Mouse (Mus musculus): ENCODE measurements around the gene Rnf181. TPM values are rescaled to one million over a fixed set of nuclear protein-coding genes. Genes with fewer than 3 reads are reported as not detected.

The Rnf181 gene
- polyA plus RNA-seq, 1 experiment from 2014 or later: 111 TPM

- Histone ChIP-seq H3K27ac (no peak overlapping the region), H3K9me3 (no peaks in the 10 kb centered on the region), H3K27me3 (ENCODE audit: poor library complexity, severe bottlenecking) (peaks cover 9% of the 10 kb centered on the region; the same call in 1 of the 2 replicates), H3K4me1 (peaks cover 50% of the 10 kb centered on the region), H3K4me3 (no peak overlapping the region), H3K36me3 (replicated peaks) (peaks cover 46% of the 10 kb centered on the region)
- no peak for DNase-seq (ENCODE audit: extremely low spot score, low spot score)
- 77% methylated on average over 5 of the region's 5 CpGs for WGBS
These were observed 13.9 kb downstream of the Rnf181 start for GRCm38 (mm10) chr6:72352636-72353405.

GRCm38 (mm10) chr6:72350214-72350613 lies 16.5 kb downstream of the Rnf181 start:
- Histone ChIP-seq H3K4me3 (no peak overlapping the region), H3K27ac (no peak overlapping the region), H3K4me1 (peaks cover 53% of the 10 kb centered on the region), H3K9me3 (no peaks in the 10 kb centered on the region), H3K27me3 (ENCODE audit: poor library complexity, severe bottlenecking) (no peaks in the 10 kb centered on the region), H3K36me3 (replicated peaks) (peaks cover 34% of the 10 kb centered on the region)
- WGBS: 93% methylated on average over 2 of the region's 2 CpGs
- no peak for DNase-seq (ENCODE audit: extremely low spot score, low spot score)

- Histone ChIP-seq H3K4me3 (peak overlapping the region; percentile 99; the same call in 1 of the 2 replicates), H3K4me1 (peaks cover 52% of the 10 kb centered on the region), H3K9me3 (no peaks in the 10 kb centered on the region), H3K27ac (no peak overlapping the region), H3K36me3 (replicated peaks) (peaks cover 34% of the 10 kb centered on the region), H3K27me3 (ENCODE audit: poor library complexity, severe bottlenecking) (no peaks in the 10 kb centered on the region)
- 85% methylated on average over 10 of the region's 10 CpGs for WGBS
- DNase-seq (ENCODE audit: extremely low spot score, low spot score): no peak
These were observed 18.3 kb downstream of the Rnf181 start for GRCm38 (mm10) chr6:72348411-72348810.

GRCm38 (mm10) chr6:72347166-72347941 lies 19.4 kb downstream of the Rnf181 start, which contains the start of gene 0610030E20Rik:
0610030E20Rik (plus strand) TSS chr6:72347317.
- peak within 1 kb of the TSS; percentile 99 for H3K4me3 ChIP-seq
- no peaks in the 10 kb centered on the region for H3K9me3 ChIP-seq
- under 1% methylated on average over 72 of the region's 72 CpGs for WGBS
- peaks cover 50% of the 10 kb centered on the region for H3K4me1 ChIP-seq
- H3K27ac ChIP-seq: peak within 1 kb of the TSS; percentile 97
- H3K36me3 ChIP-seq (replicated peaks): peaks cover 39% of the 10 kb centered on the region
- DNase-seq (ENCODE audit: extremely low spot score, low spot score): peak; percentile 83
- H3K27me3 ChIP-seq (ENCODE audit: poor library complexity, severe bottlenecking): no peaks in the 10 kb centered on the region

GRCm38 (mm10) chr6:72346261-72346660 lies 20.5 kb downstream of the Rnf181 start:
- Histone ChIP-seq H3K27me3 (ENCODE audit: poor library complexity, severe bottlenecking) (no peaks in the 10 kb centered on the region), H3K9me3 (no peaks in the 10 kb centered on the region), H3K4me3 (no peak overlapping the region), H3K36me3 (replicated peaks) (peaks cover 44% of the 10 kb centered on the region), H3K27ac (no peak overlapping the region), H3K4me1 (peaks cover 51% of the 10 kb centered on the region)
- WGBS: 83% methylated on average over 4 of the region's 4 CpGs
- no peak for DNase-seq (ENCODE audit: extremely low spot score, low spot score)

GRCm38 (mm10) chr6:72345633-72346032 lies 21.1 kb downstream of the Rnf181 start:
- no peak for DNase-seq (ENCODE audit: extremely low spot score, low spot score)
- peak overlapping the region; percentile 93 for H3K27ac ChIP-seq
- 61% methylated on average over 6 of the region's 6 CpGs for WGBS

GRCm38 (mm10) chr6:72345074-72345567 lies 21.6 kb downstream of the Rnf181 start, which contains the start of gene Usp39:
Usp39 (minus strand) TSS chr6:72345184.
- Histone ChIP-seq H3K4me1 (peaks cover 56% of the 10 kb centered on the region), H3K4me3 (peak within 1 kb of the TSS; percentile 97), H3K9me3 (no peaks in the 10 kb centered on the region), H3K27ac (peak within 1 kb of the TSS; percentile 93), H3K36me3 (replicated peaks) (peaks cover 43% of the 10 kb centered on the region), H3K27me3 (ENCODE audit: poor library complexity, severe bottlenecking) (no peaks in the 10 kb centered on the region)
- WGBS: under 1% methylated on average over 30 of the region's 30 CpGs
- DNase-seq (ENCODE audit: extremely low spot score, low spot score): peak; percentile 91

More at GRCm38 (mm10) chr6:72345633-72346032, 21.1 kb downstream of the Rnf181 start:
- Histone ChIP-seq H3K4me3 (peak overlapping the region; percentile 97), H3K4me1 (peaks cover 51% of the 10 kb centered on the region), H3K36me3 (replicated peaks) (peaks cover 44% of the 10 kb centered on the region), H3K9me3 (no peaks in the 10 kb centered on the region), H3K27me3 (ENCODE audit: poor library complexity, severe bottlenecking) (no peaks in the 10 kb centered on the region)

- Histone ChIP-seq H3K9me3 (no peaks in the 10 kb centered on the region), H3K27ac (peak overlapping the region; percentile 93), H3K4me3 (peak overlapping the region; percentile 97), H3K4me1 (peaks cover 60% of the 10 kb centered on the region), H3K27me3 (ENCODE audit: poor library complexity, severe bottlenecking) (no peaks in the 10 kb centered on the region), H3K36me3 (replicated peaks) (peaks cover 43% of the 10 kb centered on the region)
- no peak for DNase-seq (ENCODE audit: extremely low spot score, low spot score)
- under 1% methylated on average over 42 of the region's 42 CpGs for WGBS
These were observed 22.2 kb downstream of the Rnf181 start for GRCm38 (mm10) chr6:72344396-72345073.

- H3K36me3 ChIP-seq (replicated peaks): peaks cover 70% of the 10 kb centered on the region
- DNase-seq (ENCODE audit: extremely low spot score, low spot score): no peak
- H3K27me3 ChIP-seq (ENCODE audit: poor library complexity, severe bottlenecking): no peaks in the 10 kb centered on the region
- no peak overlapping the region for H3K27ac ChIP-seq
- no peaks in the 10 kb centered on the region for H3K9me3 ChIP-seq
- 75% methylated on average over 2 of the region's 2 CpGs for WGBS
- H3K4me3 ChIP-seq: no peak overlapping the region
- H3K4me1 ChIP-seq: peaks cover 30% of the 10 kb centered on the region
These were observed 26.3 kb downstream of the Rnf181 start for GRCm38 (mm10) chr6:72340481-72340880.

- no peak for DNase-seq (ENCODE audit: extremely low spot score, low spot score)
- H3K4me1 ChIP-seq: no peaks in the 10 kb centered on the region
- 83% methylated on average over 5 of the region's 5 CpGs for WGBS
- H3K27ac ChIP-seq: no peak overlapping the region
- peaks cover 100% of the 10 kb centered on the region for H3K36me3 ChIP-seq (replicated peaks)
- H3K27me3 ChIP-seq (ENCODE audit: poor library complexity, severe bottlenecking): no peaks in the 10 kb centered on the region
- no peak overlapping the region for H3K4me3 ChIP-seq
- H3K9me3 ChIP-seq: no peaks in the 10 kb centered on the region
These were observed 33.6 kb downstream of the Rnf181 start for GRCm38 (mm10) chr6:72333111-72333510.

- DNase-seq (ENCODE audit: extremely low spot score, low spot score): no peak
- WGBS: 94% methylated on average over 4 of the region's 4 CpGs
- Histone ChIP-seq H3K27me3 (ENCODE audit: poor library complexity, severe bottlenecking) (no peaks in the 10 kb centered on the region), H3K27ac (no peak overlapping the region), H3K36me3 (replicated peaks) (peaks cover 99% of the 10 kb centered on the region), H3K4me3 (no peak overlapping the region), H3K9me3 (no peaks in the 10 kb centered on the region), H3K4me1 (no peaks in the 10 kb centered on the region)
These were observed 36.6 kb downstream of the Rnf181 start for GRCm38 (mm10) chr6:72330133-72330532.

- no peak overlapping the region for H3K27ac ChIP-seq
- no peaks in the 10 kb centered on the region for H3K4me1 ChIP-seq
- 94% methylated on average over 5 of the region's 5 CpGs for WGBS
- no peaks in the 10 kb centered on the region for H3K27me3 ChIP-seq (ENCODE audit: poor library complexity, severe bottlenecking)
- H3K9me3 ChIP-seq: no peaks in the 10 kb centered on the region
- DNase-seq (ENCODE audit: extremely low spot score, low spot score): no peak
- H3K36me3 ChIP-seq (replicated peaks): peaks cover 99% of the 10 kb centered on the region
- H3K4me3 ChIP-seq: no peak overlapping the region
These were observed 37.7 kb downstream of the Rnf181 start for GRCm38 (mm10) chr6:72329019-72329418.

Measured in forebrain, embryonic 10.5 days (tissue).